ENCODE assay signal across 11 mouse cellular contexts in genomic region chr17:80193075-80193474, GRCm38 (mm10). TPM values are rescaled to one million over a fixed set of nuclear protein-coding genes. Genes with fewer than 3 reads are reported as not detected.
A peak's percentile ranks its signal among the peaks of the same experiment; 100 is the strongest.
DNase-seq lines count a peak whose midpoint lies in the region; ATAC-seq and TF ChIP-seq lines count a peak whose summit lies in the region.
"Had no signal": no experiment of that assay in that cellular context is flagged by ENCODE, and none has a peak within 500 bp of the region (broad histone marks: within the 10 kb centered on the region; RNA-seq: fewer than 3 reads in every experiment).

No protein-coding gene starts in this region.

- H3K9me3 ChIP-seq in kidney, postnatal 0 days (replicated peaks; ENCODE audit: low read length) = no peaks in the 10 kb centered on the region
- H3K9me3 ChIP-seq in kidney, embryonic 15.5 days (replicated peaks) = no peaks in the 10 kb centered on the region

- H3K36me3 ChIP-seq in kidney, postnatal 0 days (ENCODE audit: insufficient read depth, low read length) = no peaks in the 10 kb centered on the region
- H3K36me3 ChIP-seq in kidney, embryonic 15.5 days = peaks cover 33% of the 10 kb centered on the region

- H3K4me3 ChIP-seq in kidney, postnatal 0 days (replicated peaks; ENCODE audit: low read depth, low read length) = no peak overlapping the region
- no peak overlapping the region for H3K4me3 ChIP-seq in kidney, embryonic 15.5 days (replicated peaks)

- H3K27ac ChIP-seq in kidney, postnatal 0 days = no peak overlapping the region
- no peak overlapping the region for H3K27ac ChIP-seq in kidney, embryonic 15.5 days

- H3K27me3 ChIP-seq in kidney, postnatal 0 days (ENCODE audit: insufficient read depth, low read length) = no peaks in the 10 kb centered on the region
- H3K27me3 ChIP-seq in kidney, embryonic 15.5 days = no peaks in the 10 kb centered on the region

- no peak overlapping the region for H3K9ac ChIP-seq in kidney, postnatal 0 days (ENCODE audit: low read depth, low read length)
- no peak overlapping the region for H3K9ac ChIP-seq in kidney, embryonic 15.5 days

- peak; percentile 59 for TF ChIP-seq CTCF in kidney, postnatal 0 days (IDR thresholded peaks at IDR 0.05; ENCODE audit: low read depth)

- H3K4me1 ChIP-seq in kidney, postnatal 0 days (replicated peaks; ENCODE audit: insufficient read depth, low read length) = no peaks in the 10 kb centered on the region
- H3K4me1 ChIP-seq in kidney, embryonic 15.5 days = no peaks in the 10 kb centered on the region

- WGBS in kidney, postnatal 0 days = 65% methylated on average over 5 of the region's 5 CpGs
- WGBS in kidney, embryonic 15.5 days = 73% methylated on average over 5 of the region's 5 CpGs

- ATAC-seq in cerebellum, adult (ENCODE audit: insufficient number of reproducible peaks, low FRiP score, low TSS enrichment) = no peak
- ATAC-seq in kidney, postnatal 0 days (replicated peaks; ENCODE audit: low FRiP score, low read depth) = no peak
- no peak for ATAC-seq in kidney, embryonic 15.5 days (replicated peaks; ENCODE audit: low FRiP score)
- ATAC-seq in CD4-positive, CD25-positive, alpha-beta regulatory T cell, adult 4 months = peak; percentile 77

- no peak overlapping the region for H3K4me2 ChIP-seq in kidney, postnatal 0 days (ENCODE audit: low read length)
- no peak overlapping the region for H3K4me2 ChIP-seq in kidney, embryonic 15.5 days

- DNase-seq in cerebellum, postnatal 10 days = peak; percentile 21 to 81
- peak; percentile 74 for DNase-seq in kidney, postnatal 0 days (ENCODE audit: low spot score)
- peak; percentile 35 for DNase-seq in forelimb bud, embryonic 11.5 days (ENCODE audit: low read depth, low spot score)
- DNase-seq in neural tube, embryonic 10.5 days (ENCODE audit: extremely low spot score, low spot score) = no peak
- no peak for DNase-seq in frontal cortex, postnatal 25 days (ENCODE audit: low spot score in 2 of 2)
- DNase-seq: left cerebral cortex, postnatal 4 days; thymus, postnatal 36 days had no signal

RNA-seq across cellular contexts. Expression of gene Srsf7, which starts 14.0 kb away (rescaled TPM):
- polyA plus RNA-seq in kidney, postnatal 0 days (2015; fragmentation: Nextera tagmentation; extraction: Ambion mirVana) = 422 and 451 TPM in 2 replicates
- 622 and 668 TPM in 2 replicates for polyA plus RNA-seq in kidney, embryonic 15.5 days (2015; fragmentation: Nextera tagmentation; extraction: Ambion mirVana)
- 100 to 1,000 TPM; 498 to 562 TPM for polyA plus RNA-seq in CD4-positive, CD25-positive, alpha-beta regulatory T cell, adult 4 months (2017; shearing (Covaris generic))

RNA-seq across cellular contexts. Expression of gene Ttc39d, which starts 14.2 kb away (rescaled TPM):
- polyA plus RNA-seq in kidney, postnatal 0 days (2015; fragmentation: Nextera tagmentation; extraction: Ambion mirVana) = not detected in 2 replicates
- 0.16 TPM in 1 of 2 replicates, not detected in the other for polyA plus RNA-seq in kidney, embryonic 15.5 days (2015; fragmentation: Nextera tagmentation; extraction: Ambion mirVana)
- not detected for polyA plus RNA-seq in CD4-positive, CD25-positive, alpha-beta regulatory T cell, adult 4 months (2017; shearing (Covaris generic))
- polyA plus RNA-seq: neural tube, embryonic 11.5 days had no signal

RNA-seq across cellular contexts. Expression of gene Gemin6, which starts 31.2 kb away (rescaled TPM):
- 29.7 and 32.1 TPM in 2 replicates for polyA plus RNA-seq in kidney, postnatal 0 days (2015; fragmentation: Nextera tagmentation; extraction: Ambion mirVana)
- 41.0 and 45.1 TPM in 2 replicates for polyA plus RNA-seq in kidney, embryonic 15.5 days (2015; fragmentation: Nextera tagmentation; extraction: Ambion mirVana)
- 10 to 100 TPM in 1 of 2 experiments, 1 to 10 TPM in 1; 9.6 to 10.2 TPM for polyA plus RNA-seq in CD4-positive, CD25-positive, alpha-beta regulatory T cell, adult 4 months (2017; shearing (Covaris generic))

Comparison
In these comparisons a context has a peak if more than half of its experiments do, and no peak if none do; other contexts are left out.
1. DNase-seq: peak in cerebellum, postnatal 10 days (2 of 2), kidney, postnatal 0 days (single experiment) and forelimb bud, embryonic 11.5 days (single experiment); none in neural tube, embryonic 10.5 days (single experiment) and frontal cortex, postnatal 25 days (0 of 2).